20 mouse cellular contexts compared by ENCODE assay signal in genomic region chr14:36658678-36659263, GRCm38 (mm10).
A peak's percentile ranks its signal among the peaks of the same experiment; 100 is the strongest.
DNase-seq lines count a peak whose midpoint lies in the region; ATAC-seq and TF ChIP-seq lines count a peak whose summit lies in the region.
"Had no signal": no experiment of that assay in that cellular context is flagged by ENCODE, and none has a peak within 500 bp of the region (broad histone marks: within the 10 kb centered on the region; RNA-seq: fewer than 3 reads in every experiment).

No protein-coding gene starts in this region.

- no peak overlapping the region for H3K4me3 ChIP-seq in heart, embryonic 11.5 days (ENCODE audit: low read depth, low read length)
- no peak overlapping the region for H3K4me3 ChIP-seq in liver, embryonic 11.5 days (ENCODE audit: low read depth, low read length)
- H3K4me3 ChIP-seq in liver, embryonic 15.5 days (replicated peaks): no peak overlapping the region
- H3K4me3 ChIP-seq in midbrain, postnatal 0 days (ENCODE audit: low read depth, low read length): no peak overlapping the region
- H3K4me3 ChIP-seq: embryonic facial prominence, embryonic 10.5 days; forebrain, embryonic 10.5 days; heart, adult 2 months; hindbrain, embryonic 10.5 days had no signal

- H3K4me2 ChIP-seq in heart, embryonic 11.5 days: no peak overlapping the region
- H3K4me2 ChIP-seq in liver, embryonic 11.5 days: no peak overlapping the region
- H3K4me2 ChIP-seq in liver, embryonic 15.5 days: peak overlapping the region; percentile 4; the same call in 1 of the 2 replicates
- H3K4me2 ChIP-seq in midbrain, postnatal 0 days (ENCODE audit: low read depth, low read length, poor library complexity, severe bottlenecking): no peak overlapping the region
- H3K4me2 ChIP-seq: hindbrain, embryonic 14.5 days had no signal

- no peaks in the 10 kb centered on the region for H3K27me3 ChIP-seq in heart, embryonic 11.5 days (ENCODE audit: control insufficient read depth, insufficient read depth, low read length)
- no peaks in the 10 kb centered on the region for H3K27me3 ChIP-seq in liver, embryonic 11.5 days (replicated peaks; ENCODE audit: control insufficient read depth, insufficient read depth, low read length)
- no peaks in the 10 kb centered on the region for H3K27me3 ChIP-seq in liver, embryonic 15.5 days
- H3K27me3 ChIP-seq in midbrain, postnatal 0 days (ENCODE audit: insufficient read depth, low read length): no peaks in the 10 kb centered on the region

- no peaks in the 10 kb centered on the region for H3K9me3 ChIP-seq in heart, embryonic 11.5 days (replicated peaks; ENCODE audit: control insufficient read depth, low read length)
- no peaks in the 10 kb centered on the region for H3K9me3 ChIP-seq in liver, embryonic 11.5 days (ENCODE audit: control insufficient read depth, low read length)
- H3K9me3 ChIP-seq in liver, embryonic 15.5 days (replicated peaks): no peaks in the 10 kb centered on the region
- H3K9me3 ChIP-seq in midbrain, postnatal 0 days (ENCODE audit: low read length): no peaks in the 10 kb centered on the region
- H3K9me3 ChIP-seq: embryonic facial prominence, embryonic 10.5 days; forebrain, embryonic 10.5 days; hindbrain, embryonic 10.5 days had no signal

- peak overlapping the region; percentile 57 for H3K27ac ChIP-seq in heart, embryonic 11.5 days (ENCODE audit: low read depth, low read length)
- H3K27ac ChIP-seq in liver, embryonic 11.5 days (ENCODE audit: low read depth, low read length): peak overlapping the region; percentile 40; the same call in 1 of the 2 replicates
- peak overlapping the region; percentile 81 for H3K27ac ChIP-seq in liver, embryonic 15.5 days (replicated peaks)
- no peak overlapping the region for H3K27ac ChIP-seq in midbrain, postnatal 0 days (ENCODE audit: low read depth, low read length)
- H3K27ac ChIP-seq: embryonic facial prominence, embryonic 10.5 days; forebrain, embryonic 10.5 days; heart, adult 2 months; hindbrain, embryonic 10.5 days; hindbrain, embryonic 14.5 days had no signal

- TF ChIP-seq CTCF in midbrain, postnatal 0 days (IDR thresholded peaks at IDR 0.05): no peak

- DNase-seq in heart, postnatal 4 days: no peak
- peak; percentile 1 for DNase-seq in c-Kit-positive CD71-positive TER-119-positive erythroid progenitor cells, embryonic 14.5 days (ENCODE audit: low spot score)
- no peak for DNase-seq in liver, embryonic 11.5 days (ENCODE audit: low spot score)
- DNase-seq in midbrain, postnatal 0 days (ENCODE audit: low spot score): no peak
- no peak for DNase-seq in lung, postnatal 10 days
- DNase-seq: adrenal gland, adult 2 months; adrenal gland, postnatal 25 days; cerebellum, adult 2 months; cerebellum, postnatal 10 days; gastrocnemius, postnatal 36 days; heart, adult 2 months; heart, postnatal 10 days had no signal

- no peaks in the 10 kb centered on the region for H3K4me1 ChIP-seq in heart, embryonic 11.5 days (ENCODE audit: control insufficient read depth, insufficient read depth, low read length)
- peaks cover 3% of the 10 kb centered on the region; the same call in 1 of the 2 replicates for H3K4me1 ChIP-seq in liver, embryonic 11.5 days (replicated peaks; ENCODE audit: control insufficient read depth, insufficient read depth, low read length)
- peaks cover 33% of the 10 kb centered on the region for H3K4me1 ChIP-seq in liver, embryonic 15.5 days (replicated peaks)
- H3K4me1 ChIP-seq in midbrain, postnatal 0 days (ENCODE audit: insufficient read depth, low read length): no peaks in the 10 kb centered on the region
- H3K4me1 ChIP-seq: embryonic facial prominence, embryonic 10.5 days had no signal

- no peak overlapping the region for H3K9ac ChIP-seq in heart, embryonic 11.5 days (ENCODE audit: low read depth, low read length)
- no peak overlapping the region for H3K9ac ChIP-seq in liver, embryonic 11.5 days (ENCODE audit: low read depth, low read length)
- H3K9ac ChIP-seq in liver, embryonic 15.5 days: no peak overlapping the region
- H3K9ac ChIP-seq in midbrain, postnatal 0 days (replicated peaks; ENCODE audit: low read length, poor library complexity, severe bottlenecking): no peak overlapping the region
- H3K9ac ChIP-seq: hindbrain, embryonic 14.5 days had no signal

- ATAC-seq in heart, embryonic 11.5 days (replicated peaks; ENCODE audit: insufficient number of reproducible peaks, low FRiP score, low TSS enrichment): peak; percentile 81
- peak; percentile 75 for ATAC-seq in liver, embryonic 11.5 days (replicated peaks; ENCODE audit: low FRiP score)
- ATAC-seq in liver, embryonic 15.5 days (ENCODE audit: insufficient read depth): peak; percentile 64
- no peak for ATAC-seq in midbrain, postnatal 0 days (ENCODE audit: low FRiP score)
- no peak for ATAC-seq in activated CD4-positive, CD25-positive, alpha-beta regulatory T cell, adult 4 months
- ATAC-seq: forebrain, embryonic 14.5 days had no signal

- H3K36me3 ChIP-seq in heart, embryonic 11.5 days (ENCODE audit: control insufficient read depth, insufficient read depth, low read length): no peaks in the 10 kb centered on the region
- H3K36me3 ChIP-seq in liver, embryonic 11.5 days (ENCODE audit: control insufficient read depth, insufficient read depth, low read length): no peaks in the 10 kb centered on the region
- no peaks in the 10 kb centered on the region for H3K36me3 ChIP-seq in liver, embryonic 15.5 days (replicated peaks)
- H3K36me3 ChIP-seq in midbrain, postnatal 0 days (ENCODE audit: insufficient read depth, low read length): no peaks in the 10 kb centered on the region
- H3K36me3 ChIP-seq: embryonic facial prominence, embryonic 10.5 days; forebrain, embryonic 10.5 days; hindbrain, embryonic 10.5 days had no signal

- 70% methylated on average over 1 of the region's 1 CpGs for WGBS in heart, embryonic 11.5 days (ENCODE audit: insufficient replicate concordance)
- 59% methylated on average over 1 of the region's 1 CpGs for WGBS in liver, embryonic 11.5 days
- WGBS in liver, embryonic 15.5 days (ENCODE audit: insufficient replicate concordance): 44% methylated on average over 1 of the region's 1 CpGs
- WGBS in midbrain, postnatal 0 days: 54% methylated on average over 1 of the region's 1 CpGs

Comparison
In these comparisons a context has a peak if more than half of its experiments do, and no peak if none do; other contexts are left out.
1. ATAC-seq: peak in heart, embryonic 11.5 days (single experiment), liver, embryonic 11.5 days (single experiment) and liver, embryonic 15.5 days (single experiment); none in midbrain, postnatal 0 days (single experiment) and activated CD4-positive, CD25-positive, alpha-beta regulatory T cell, adult 4 months (single experiment).